Mouse (Mus musculus) embryo, embryonic 11 days (tissue): ENCODE measurements around the gene Pign.
A peak's percentile ranks its signal among the peaks of the same experiment; 100 is the strongest.

Experiments used
- DNase-seq: peaks from one replicate; pipeline ENCODE4 v3.0.0-alpha.2; 2015

Gene Pign

DNA sequence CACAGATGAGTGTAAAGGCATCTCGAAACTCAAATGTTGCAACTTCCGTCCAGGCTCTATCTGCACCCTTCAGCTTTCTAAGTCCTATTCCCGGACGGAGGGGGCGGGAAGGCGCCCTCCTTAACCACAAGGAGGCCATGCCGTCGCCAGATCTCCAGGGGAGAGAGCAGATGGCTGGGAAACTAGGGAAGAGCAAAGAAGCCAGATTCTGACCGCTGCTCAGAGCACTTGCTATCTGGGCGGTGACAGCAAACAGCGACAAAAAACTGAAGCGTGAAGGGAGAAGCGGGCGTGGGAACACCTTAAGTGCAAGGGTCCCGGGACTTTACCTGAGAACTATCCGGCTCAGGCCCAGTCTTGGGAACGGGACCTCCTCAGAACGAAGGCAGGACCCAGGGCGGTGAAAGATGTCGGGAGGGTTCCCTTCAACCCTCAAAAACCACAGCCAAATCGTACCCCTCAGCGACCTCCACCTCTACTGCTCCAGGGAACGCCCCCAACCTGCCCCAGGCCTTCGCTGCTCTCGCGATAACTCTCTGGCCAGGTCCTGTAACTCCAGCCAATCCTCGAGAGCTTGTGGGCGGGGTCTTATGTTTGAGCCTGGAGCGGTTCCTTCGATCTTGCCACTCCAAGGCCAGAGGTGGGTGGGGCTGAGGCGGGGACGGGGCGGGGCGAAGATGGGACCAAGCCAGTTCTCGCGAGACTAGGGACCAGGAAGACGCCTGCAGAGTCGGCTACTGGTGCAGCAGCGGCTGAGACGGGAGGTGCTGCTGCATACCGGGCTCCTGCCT lies at the start of gene Pign, which contains the start of gene Relch:
Pign (minus strand) TSS at position 507 of the 791 bp plus-strand sequence.
Relch (plus strand) TSS at position 691 of the 791 bp plus-strand sequence.
- peak; percentile 100 for DNase-seq

DNA sequence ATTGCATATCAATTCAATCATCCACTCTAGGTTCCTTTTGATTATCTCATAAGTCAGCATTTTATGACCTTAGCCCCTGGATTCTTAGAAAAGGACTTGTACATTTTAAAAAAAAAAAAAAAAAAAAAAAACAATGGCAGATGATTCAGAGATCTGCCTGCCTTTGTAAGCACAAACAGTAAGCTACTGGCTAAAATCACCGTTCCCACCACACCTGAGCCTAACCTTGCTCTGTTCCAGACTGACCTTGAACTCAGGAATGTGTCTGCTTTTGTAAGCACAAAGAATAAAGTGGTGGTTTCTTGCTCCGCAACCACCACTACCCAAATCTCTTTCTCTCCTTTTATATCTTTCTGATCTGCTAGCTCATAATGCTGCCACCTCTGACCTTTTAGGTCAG lies 49.3 kb upstream of the Pign start:
- DNase-seq: no peak

DNA sequence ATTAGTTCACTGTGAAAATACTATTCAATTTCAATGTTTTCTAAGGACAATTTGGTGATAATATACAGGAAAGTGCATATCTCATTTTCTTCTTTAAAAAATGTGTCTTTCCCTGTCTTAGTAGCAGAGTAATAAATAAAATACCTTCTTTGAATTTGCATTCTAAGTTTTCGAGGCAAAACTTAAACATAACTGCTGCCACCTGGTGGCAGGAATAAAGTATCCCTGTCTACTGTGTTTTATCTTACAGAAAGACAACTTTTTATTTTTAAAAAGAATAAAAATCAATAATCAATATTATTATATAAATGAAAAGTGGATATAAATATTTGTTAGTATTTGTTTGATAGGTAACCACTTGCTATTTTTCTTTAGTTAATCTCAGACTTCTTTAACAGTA lies 47.8 kb upstream of the Pign start:
- DNase-seq: peak; percentile 60

DNA sequence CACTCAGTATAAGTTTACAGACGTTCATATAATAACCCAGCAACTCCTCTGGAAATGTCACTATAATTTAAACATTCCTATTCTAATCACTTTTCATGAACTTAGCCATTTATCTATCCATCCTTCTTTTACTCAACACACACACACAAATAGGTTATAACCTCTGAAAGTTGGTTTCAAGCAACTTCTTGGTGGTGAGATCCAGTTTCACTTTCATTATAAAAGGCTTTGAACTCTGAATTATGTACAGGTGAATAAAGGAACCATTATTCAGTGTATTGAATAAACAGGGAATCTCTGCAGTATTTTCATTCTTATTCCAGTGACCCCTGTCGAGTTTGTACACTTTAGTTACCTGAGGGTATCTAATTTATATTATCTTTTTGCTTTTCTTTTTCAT lies 45.9 kb upstream of the Pign start:
- DNase-seq: no peak

GRCm38 (mm10) chr1:105700984-105701530 lies 37.6 kb upstream of the Pign start:
- no peak for DNase-seq

DNA sequence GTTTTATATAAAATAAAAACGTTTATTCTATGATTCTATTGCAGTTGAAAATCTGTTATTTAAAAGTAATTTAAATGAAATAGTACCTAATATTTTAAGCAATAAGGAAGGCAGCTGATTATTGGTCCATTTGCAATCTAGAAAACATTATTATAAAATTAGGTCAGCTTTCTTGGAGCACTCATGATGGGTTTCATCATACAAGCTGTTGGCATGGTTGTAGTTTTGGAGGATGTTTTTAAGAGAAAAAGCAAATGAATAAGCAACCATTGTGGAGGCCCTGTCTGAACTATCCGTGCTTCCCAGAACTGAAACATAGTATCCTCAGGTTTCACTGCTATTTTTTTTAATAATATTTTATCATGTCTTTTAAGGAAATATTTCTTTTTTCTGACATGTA lies 32.1 kb upstream of the Pign start:
- no peak for DNase-seq

GRCm38 (mm10) chr1:105685501-105685900 lies 22.0 kb upstream of the Pign start:
- DNase-seq: no peak

DNA sequence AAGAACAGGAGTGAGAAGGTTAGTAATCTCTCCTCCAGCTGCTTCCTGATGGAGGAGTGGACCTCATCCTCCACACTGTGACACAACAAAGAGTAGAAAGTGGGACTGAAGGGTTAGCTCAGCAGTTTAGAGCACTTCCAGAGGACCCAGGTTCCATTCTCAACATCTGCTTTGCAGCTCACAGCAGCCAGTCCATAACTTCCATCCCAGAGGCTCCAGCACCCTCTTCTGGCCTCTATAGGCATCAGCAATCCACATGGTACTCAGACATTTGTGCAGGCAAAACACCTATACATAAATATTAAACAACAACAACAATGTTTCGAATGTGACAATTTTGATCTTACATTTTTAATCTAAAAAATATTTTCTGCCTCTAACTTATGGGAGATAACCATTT lies 17.1 kb upstream of the Pign start:
- peak; percentile 30 for DNase-seq

DNA sequence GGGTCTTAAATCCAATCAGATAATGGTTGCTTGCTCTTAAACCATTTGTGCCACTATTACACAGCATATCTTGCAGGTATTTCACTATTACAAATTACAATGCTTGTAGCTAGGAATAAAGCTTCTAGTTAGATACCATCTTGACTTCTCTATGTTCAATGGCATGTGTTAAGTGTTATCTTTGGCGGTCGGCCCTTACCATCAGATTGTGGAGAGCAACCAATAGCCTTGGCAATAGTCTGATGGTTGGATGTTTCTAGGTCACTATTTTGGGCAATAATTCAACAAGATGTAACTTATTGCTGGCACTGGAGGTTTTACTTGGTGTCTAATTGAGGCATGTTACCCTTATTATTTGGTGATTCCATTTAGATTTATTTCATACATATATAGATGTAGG lies 11.3 kb upstream of the Pign start:
- no peak for DNase-seq

DNA sequence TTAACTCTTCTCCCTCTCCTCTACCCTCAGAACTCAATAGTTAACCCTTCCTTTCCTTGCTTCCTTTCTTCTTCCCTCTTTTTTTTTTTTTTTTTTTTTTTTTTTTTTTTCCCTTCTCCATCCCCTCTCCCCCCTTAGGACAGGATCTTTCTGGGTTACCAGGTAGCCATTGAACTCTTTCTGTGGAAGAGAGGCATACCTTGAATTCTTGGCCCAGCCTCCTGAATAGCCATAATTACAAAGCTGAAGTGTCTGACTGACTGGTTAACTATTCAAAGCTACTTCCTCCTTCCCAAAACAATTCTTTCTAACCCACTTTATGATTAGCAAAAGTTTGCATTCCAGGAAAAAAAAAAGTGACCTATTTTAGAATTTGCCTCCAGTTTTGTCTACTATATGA lies 6.2 kb upstream of the Pign start:
- no peak for DNase-seq

- peak; percentile 38 for DNase-seq
Observed at GRCm38 (mm10) chr1:105663962-105664812, 710 bp upstream of the Pign start.

- no peak for DNase-seq
Observed at GRCm38 (mm10) chr1:105662820-105663170, 682 bp downstream of the Pign start.

DNA sequence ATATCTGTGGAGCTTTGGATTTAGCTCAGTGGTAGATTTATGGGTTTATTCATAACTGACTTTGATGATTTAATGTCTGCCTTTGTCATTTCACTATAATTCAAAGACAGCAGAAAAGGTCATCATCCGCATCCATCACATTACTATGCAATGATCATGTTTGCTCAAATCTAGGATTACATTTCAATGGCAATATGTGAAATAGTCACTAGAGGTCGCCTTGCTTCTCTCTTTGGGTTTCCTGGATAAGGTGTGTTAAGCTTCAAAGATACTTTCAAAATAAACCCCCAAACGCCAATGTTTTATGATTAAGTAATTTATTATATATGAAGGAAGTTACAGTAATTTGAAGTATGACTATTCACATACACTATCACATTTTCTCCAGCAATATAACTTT lies 3.5 kb downstream of the Pign start:
- peak; percentile 60 for DNase-seq

- DNase-seq: no peak
Observed at GRCm38 (mm10) chr1:105653981-105654380, 9.5 kb downstream of the Pign start.

GRCm38 (mm10) chr1:105650650-105651049 lies 12.8 kb downstream of the Pign start:
- DNase-seq: no peak

GRCm38 (mm10) chr1:105644093-105644492 lies 19.4 kb downstream of the Pign start:
- no peak for DNase-seq

GRCm38 (mm10) chr1:105630481-105630880 lies 33.0 kb downstream of the Pign start:
- DNase-seq: peak; percentile 70

DNA sequence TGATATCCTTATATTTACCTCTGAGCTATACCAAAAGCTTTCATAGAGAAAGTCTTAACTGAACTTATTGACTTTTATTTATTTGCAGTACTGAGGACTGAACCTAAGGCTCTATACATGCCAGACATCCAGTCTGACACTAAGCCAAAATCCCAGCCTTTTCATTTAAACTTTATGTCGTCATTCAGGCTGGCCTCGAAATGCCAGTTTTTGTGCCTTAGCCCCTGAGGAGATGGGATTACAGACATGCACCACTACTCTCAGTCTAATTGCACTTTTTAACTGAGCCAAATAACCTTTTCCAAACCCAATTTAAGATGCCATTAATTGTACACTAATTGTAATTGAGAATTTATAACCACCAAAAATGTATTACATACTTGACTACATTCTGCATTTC lies 73.8 kb downstream of the Pign start:
- DNase-seq: no peak

DNA sequence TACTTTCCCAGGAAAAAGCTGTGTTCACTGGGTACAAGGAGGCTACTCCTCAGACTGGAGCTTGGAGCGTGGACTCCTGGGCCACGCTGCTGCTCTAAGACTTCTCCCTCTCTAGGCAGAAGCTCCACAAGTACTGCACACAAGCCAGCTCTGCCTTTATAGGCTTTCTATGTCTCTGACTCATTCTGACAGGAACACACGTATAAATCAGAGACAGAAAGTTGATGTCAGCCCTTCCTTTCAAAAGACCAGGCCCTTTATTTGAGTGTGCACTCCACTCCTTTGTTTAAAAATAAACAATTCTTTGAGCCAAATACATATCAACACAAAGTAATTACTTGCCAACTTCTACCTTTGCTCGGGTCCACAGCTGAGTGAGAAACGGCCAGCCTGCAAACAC lies 74.8 kb downstream of the Pign start:
- DNase-seq: no peak

DNA sequence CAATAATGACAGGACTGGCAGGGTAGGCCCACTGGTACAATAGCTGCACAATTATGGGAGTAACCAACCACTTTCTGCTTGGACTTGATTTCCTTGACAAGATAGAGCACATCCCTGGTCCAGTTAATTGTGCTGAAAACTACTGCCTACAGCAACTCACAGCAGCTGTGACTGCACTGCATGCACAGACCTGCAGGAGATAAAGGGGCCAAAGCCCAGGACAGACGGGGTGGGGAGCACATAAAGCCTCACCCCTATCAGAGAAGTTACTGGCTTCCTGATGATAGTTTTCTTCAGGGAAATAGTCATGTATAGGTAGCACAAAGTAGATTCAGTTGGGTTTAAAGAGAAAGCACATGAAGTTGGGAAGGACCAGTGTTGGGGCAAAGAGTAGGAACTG lies 80.7 kb downstream of the Pign start:
- DNase-seq: no peak

- DNase-seq: no peak
Observed at GRCm38 (mm10) chr1:105580909-105581308, 82.6 kb downstream of the Pign start.

DNA sequence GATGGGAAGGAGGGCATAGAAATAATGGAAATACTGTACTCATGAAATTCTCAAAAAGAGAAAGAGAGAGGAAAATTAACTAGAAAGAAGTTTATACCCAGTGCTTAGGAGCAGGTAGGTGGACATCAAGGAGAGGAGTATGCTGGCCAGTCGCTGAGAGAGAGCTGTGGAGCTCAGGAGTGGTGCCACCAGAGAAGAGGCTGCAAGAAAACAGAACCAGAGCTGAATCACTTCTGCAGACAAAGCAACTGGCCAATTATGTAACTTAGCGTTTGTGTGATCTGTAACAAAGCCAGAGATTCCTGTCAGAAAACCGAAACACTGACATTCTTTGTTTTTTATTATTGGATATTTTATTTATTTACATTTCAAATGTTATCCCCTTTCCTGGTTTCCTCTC lies 97.4 kb downstream of the Pign start:
- DNase-seq: no peak

DNA sequence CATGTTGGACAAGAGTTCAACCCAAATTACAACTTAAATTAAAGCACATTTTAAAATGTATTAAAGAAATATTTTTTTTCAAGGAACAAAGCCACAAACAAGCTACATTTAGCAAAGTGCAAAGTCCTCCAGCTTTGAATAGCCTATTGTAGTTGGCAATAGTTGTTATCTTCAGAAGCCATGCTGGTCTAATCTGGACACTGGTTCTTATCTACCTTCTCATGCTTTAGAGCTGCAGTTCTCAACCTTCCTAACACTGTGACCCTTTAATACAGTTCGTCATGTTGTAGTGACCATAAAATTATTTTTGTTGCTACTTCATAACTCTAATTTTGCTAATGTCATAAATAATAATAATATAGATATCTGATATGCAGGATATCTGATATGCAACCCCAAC lies 99.2 kb downstream of the Pign start:
- DNase-seq: no peak

DNA sequence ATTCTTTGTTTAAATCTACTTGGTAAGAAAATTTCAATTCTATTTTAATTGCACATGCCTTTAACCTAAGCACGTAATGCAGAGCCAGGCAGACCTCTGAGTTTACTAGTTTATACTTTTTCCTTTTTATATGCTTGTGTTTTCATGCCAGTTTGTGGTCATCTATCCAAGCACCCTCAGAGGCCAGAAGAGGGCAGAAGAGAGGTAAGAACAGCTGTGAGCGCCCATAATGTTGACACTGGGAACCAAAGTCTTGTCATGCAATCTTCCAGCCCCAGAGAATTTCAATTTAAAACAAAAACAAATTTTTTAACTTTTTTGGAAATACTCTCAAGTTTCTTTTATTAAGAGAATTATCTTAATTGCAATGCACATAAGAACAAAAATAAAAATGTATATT lies 99.7 kb downstream of the Pign start:
- DNase-seq: no peak
